Mouse (Mus musculus): Measurements from ENCODE around the gene Pmp22.

DNA sequence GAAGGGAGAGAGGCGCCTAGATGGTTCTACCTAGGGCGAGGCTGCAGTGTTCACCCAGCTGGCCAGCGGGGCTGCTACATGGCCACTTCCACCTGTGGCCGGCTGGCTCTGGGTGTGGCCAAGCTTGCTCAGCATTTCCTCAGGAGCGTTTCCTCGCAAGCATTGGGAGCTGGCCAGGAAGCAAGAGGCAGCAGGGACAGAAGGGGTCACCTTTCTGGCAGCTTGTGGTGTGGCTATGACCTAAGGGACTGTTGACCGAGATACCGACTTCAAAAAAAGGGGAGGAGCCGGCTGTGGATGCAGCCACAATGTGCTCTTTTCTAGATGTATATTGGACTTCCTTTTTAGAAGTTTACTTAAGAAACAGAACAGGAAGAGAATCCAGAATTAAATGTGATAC, 593 bp downstream of the Pmp22 start:
- TF ChIP-seq GATA1 (IDR thresholded peaks at IDR 0.05; ENCODE audit: low read length) (no peak), TAL1 (IDR thresholded peaks at IDR 0.05; ENCODE audit: low read length) (no peak)
